Mouse (Mus musculus) heart, embryonic 16.5 days (tissue): ENCODE data around the gene H2-T22. TPM values are rescaled to one million over a fixed set of nuclear protein-coding genes. Genes with fewer than 3 reads are reported as not detected.
"Not testable (repeated sequence)": the region's sequence is repeated elsewhere in the genome, so short reads cannot be mapped to it uniquely, and the experiment has no call there.

Experiments
- ATAC-seq: fragments of 200-750 bp; cut with Nextera tagmentation; replicated peaks from 2 replicates; pipeline ENCODE4 v1.8.0; 2017; ENCODE audit warnings: moderate number of reproducible peaks; ENCODE audit not compliant: insufficient read depth, low FRiP score; ENCODE audit errors: extremely low read depth
- H3K27ac ChIP-seq: fragments of 300-500 bp; sonication (generic); 2 replicates; pipeline ENCODE4 v1.5.1; 2014; ENCODE audit warnings: mild to moderate bottlenecking, low read length, control low read depth, moderate library complexity
- H3K27me3 ChIP-seq: fragments of 300-500 bp; sonication (generic); 2 replicates; pipeline ENCODE4 v1.6.1; 2014; ENCODE audit warnings: low read length, mixed read lengths; ENCODE audit not compliant: control insufficient read depth, insufficient read depth
- H3K36me3 ChIP-seq: fragments of 300-500 bp; sonication (generic); 2 replicates; pipeline ENCODE4 v1.6.1; 2014; ENCODE audit not compliant: control insufficient read depth, insufficient read depth
- H3K4me1 ChIP-seq: fragments of 300-500 bp; sonication (generic); 2 replicates; pipeline ENCODE4 v1.6.1; 2014; ENCODE audit warnings: low read length, mixed read lengths; ENCODE audit not compliant: control insufficient read depth, insufficient read depth
- H3K4me2 ChIP-seq: fragments of 300-500 bp; sonication (generic); 2 replicates; pipeline ENCODE4 v1.6.1; 2014; ENCODE audit warnings: low read depth, mild to moderate bottlenecking, control low read depth, low read length
- H3K4me3 ChIP-seq: fragments of 300-500 bp; sonication (generic); 2 replicates; pipeline ENCODE4 v1.5.1; 2014; ENCODE audit warnings: mild to moderate bottlenecking, control low read depth, low read length
- H3K9ac ChIP-seq: fragments of 300-500 bp; sonication (generic); 2 replicates; pipeline ENCODE4 v1.6.1; 2014; ENCODE audit warnings: low read length, control low read depth
- H3K9me3 ChIP-seq: fragments of 300-500 bp; sonication (generic); replicated peaks from 2 replicates; pipeline ENCODE4 v1.6.1; 2016; ENCODE audit warnings: low read length; ENCODE audit not compliant: control insufficient read depth
- whole genome bisulfite sequencing: fragments of 180-500 bp; shearing (Covaris S2); extraction: QIAGEN DNeasy Blood & Tissue Kit; methylation state at CpG from one replicate; pipeline ENCODE4 v1.1.7; 2014; 5-methylcytosine and 5-hydroxymethylcytosine counted together
- polyA plus RNA-seq: library from polyadenylated mRNA; unstranded; fragments of >200 nt; fragmentation: Nextera tagmentation; extraction: Ambion mirVana; gene quantifications from 2 replicates; pipeline ENCODE4 v1.2.1, GENCODE M21; 2015

The H2-T22 gene
- polyA plus RNA-seq, 1 experiment from 2014 or later: 12.6 TPM

DNA sequence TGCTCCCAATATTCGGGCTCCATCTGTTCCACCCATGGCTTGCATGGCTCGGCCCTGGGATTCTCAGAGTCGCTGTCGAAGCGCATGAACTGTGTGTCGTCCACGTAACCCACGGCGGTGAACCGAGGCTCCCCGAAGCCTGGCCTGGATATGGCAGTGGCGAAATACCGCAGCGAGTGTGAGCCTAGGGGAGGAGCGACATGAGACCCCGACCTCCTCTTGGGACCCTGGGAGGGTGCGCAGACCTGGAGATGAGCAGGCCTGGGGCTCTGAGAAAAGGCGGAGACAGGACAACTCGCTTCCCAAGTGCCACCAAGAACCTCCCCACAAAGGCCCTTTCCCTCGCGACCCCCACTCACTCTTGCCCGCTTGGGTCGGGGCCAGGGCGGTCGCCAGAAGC, 15.4 kb upstream of the H2-T22 start:
- not testable (repeated sequence) for H3K27me3 ChIP-seq, H3K9me3 ChIP-seq, H3K27ac ChIP-seq, H3K36me3 ChIP-seq, H3K9ac ChIP-seq, H3K4me2 ChIP-seq, ATAC-seq, H3K4me1 ChIP-seq, H3K4me3 ChIP-seq
- 85% methylated on average over 23 of the region's 25 CpGs for WGBS

DNA sequence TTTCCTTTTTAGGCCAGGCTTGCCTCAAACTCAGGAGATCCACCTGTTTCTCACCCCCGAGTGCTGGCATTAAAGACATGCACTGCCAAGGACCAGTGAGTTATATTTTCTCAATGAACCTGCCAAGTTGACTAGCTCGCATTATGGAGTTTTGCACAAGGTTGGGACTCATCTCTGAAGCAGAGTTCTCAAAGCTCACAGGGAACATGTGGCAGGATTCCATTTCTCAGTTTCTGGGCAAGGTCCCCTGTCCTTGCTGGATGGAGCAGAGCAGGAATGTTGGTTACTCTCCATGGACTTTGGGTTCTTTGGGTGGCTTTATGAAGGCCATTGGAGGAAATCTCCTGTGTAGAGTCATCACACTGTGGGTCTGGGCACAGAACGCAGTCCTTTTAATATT, 739 bp upstream of the H2-T22 start:
- no peaks in the 10 kb centered on the region for H3K9me3 ChIP-seq
- peak overlapping the region; percentile 48; the same call in 1 of the 2 replicates for H3K27ac ChIP-seq
- H3K4me3 ChIP-seq: peak overlapping the region; percentile 60
- no peak for ATAC-seq
- no peaks in the 10 kb centered on the region for H3K36me3 ChIP-seq
- H3K4me1 ChIP-seq: peaks cover 4% of the 10 kb centered on the region
- WGBS: 79% methylated on average over 3 of the region's 3 CpGs
- H3K4me2 ChIP-seq: peak overlapping the region; percentile 80
- peak overlapping the region; percentile 70 for H3K9ac ChIP-seq
- H3K27me3 ChIP-seq: no peaks in the 10 kb centered on the region; the same call in 1 of the 2 replicates

DNA sequence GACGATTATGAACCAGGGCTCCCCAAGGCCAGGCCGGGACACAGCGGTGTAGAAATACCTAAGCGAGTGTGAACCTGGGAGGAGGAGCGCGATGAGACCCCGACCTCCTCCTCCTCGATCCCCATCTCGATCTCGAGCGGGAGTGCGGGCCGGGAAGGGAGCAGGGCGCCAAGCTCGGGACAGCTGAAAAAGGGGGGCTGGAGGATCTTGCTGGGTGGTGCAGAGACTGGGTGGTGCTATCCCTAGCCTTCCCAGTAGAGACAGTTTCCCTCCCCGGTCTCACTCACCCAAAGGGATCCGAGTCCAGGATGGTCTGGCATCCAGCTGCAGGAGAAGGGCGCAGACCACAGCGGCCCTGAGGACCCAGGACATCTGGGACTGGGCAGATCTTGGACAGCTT, 492 bp downstream of the H2-T22 start:
- Histone ChIP-seq H3K4me3 (peak overlapping the region; percentile 60), H3K4me2 (peak overlapping the region; percentile 80), H3K9ac (peak overlapping the region; percentile 70)
- H3K4me1 ChIP-seq, H3K36me3 ChIP-seq, H3K27ac ChIP-seq, H3K27me3 ChIP-seq, H3K9me3 ChIP-seq: not testable (repeated sequence)
- WGBS: 2% methylated on average over 19 of the region's 19 CpGs
- ATAC-seq: peak; percentile 69

DNA sequence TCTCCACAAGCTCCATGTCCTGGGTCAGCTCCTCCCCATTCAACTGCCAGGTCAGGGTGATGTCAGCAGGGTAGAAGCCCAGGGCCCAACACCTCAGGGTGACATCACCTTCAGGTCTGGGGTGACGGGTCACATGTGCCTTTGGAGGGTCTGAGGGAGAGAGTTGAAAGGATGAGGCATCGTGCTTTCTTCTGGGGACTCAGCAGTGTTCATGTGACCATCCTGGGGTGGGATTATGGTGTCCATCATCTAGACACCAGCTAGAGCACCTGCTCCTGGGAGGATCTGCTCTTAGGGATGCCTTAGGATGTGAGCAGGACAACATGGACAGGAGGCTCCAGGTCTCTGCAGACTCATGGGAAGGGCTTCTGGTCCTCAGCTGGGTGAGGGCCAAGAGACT, 1.9 kb downstream of the H2-T22 start:
- H3K27me3 ChIP-seq, H3K27ac ChIP-seq, H3K9ac ChIP-seq, H3K4me3 ChIP-seq, H3K9me3 ChIP-seq, H3K36me3 ChIP-seq, H3K4me1 ChIP-seq, H3K4me2 ChIP-seq, ATAC-seq: not testable (repeated sequence)
- WGBS: 79% methylated on average over 2 of the region's 2 CpGs

DNA sequence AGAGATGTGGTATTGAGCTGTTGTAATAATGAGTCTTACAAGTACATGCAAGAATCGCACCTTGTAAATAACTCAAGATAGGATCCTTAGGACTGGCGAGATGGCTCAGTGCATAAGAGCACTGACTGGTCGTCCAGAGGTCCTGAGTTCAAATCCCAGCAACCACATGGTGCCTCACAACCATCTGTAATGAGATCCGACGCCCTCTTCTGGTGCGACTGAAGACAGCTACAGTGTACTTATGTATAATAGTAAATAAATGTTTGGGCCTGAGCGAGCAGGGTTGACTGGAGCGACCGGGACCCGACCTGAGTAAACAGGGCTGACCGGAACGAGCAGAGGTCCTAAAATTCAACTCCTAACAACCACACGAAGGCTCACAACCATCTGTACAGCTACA, 6.4 kb downstream of the H2-T22 start:
- not testable (repeated sequence) for H3K4me2 ChIP-seq, H3K4me3 ChIP-seq, ATAC-seq, H3K9ac ChIP-seq, H3K9me3 ChIP-seq, H3K4me1 ChIP-seq, H3K27me3 ChIP-seq, H3K36me3 ChIP-seq, H3K27ac ChIP-seq
- WGBS: 84% methylated on average over 13 of the region's 13 CpGs

DNA sequence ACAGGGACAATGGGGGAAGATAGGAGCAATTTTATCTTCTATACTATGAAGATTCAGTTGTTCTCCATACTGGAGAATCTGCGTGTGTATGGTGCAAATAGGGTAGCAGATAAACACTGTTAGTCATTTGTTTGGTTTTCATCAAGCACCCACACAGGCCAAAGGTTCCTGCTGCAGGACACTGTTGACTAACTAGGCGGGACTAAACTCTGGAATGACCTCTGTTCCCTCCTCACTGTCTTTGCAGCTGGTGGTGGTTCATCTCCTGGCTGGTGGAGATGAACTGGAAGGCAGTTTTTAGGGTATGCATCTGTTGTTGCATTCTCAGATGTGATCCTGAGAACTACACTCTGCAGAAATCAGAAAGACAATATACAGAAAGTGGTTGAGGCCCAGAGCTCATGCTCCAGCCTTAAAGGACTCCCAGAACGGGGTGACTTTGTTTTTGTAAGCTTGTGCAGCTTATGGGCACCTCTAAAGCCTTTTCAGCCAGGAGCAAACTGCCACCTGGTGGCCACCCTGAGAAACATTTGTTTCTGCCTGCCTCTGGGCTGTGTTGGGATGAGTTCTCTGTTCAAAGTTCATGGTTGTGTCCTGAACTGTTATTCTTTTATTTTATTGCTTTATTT, 7.4 kb downstream of the H2-T22 start:
- H3K4me2 ChIP-seq, H3K27me3 ChIP-seq, H3K9ac ChIP-seq, H3K27ac ChIP-seq, H3K36me3 ChIP-seq, H3K9me3 ChIP-seq, H3K4me3 ChIP-seq, ATAC-seq, H3K4me1 ChIP-seq: not testable (repeated sequence)
- 41% methylated on average over 3 of the region's 3 CpGs for WGBS

DNA sequence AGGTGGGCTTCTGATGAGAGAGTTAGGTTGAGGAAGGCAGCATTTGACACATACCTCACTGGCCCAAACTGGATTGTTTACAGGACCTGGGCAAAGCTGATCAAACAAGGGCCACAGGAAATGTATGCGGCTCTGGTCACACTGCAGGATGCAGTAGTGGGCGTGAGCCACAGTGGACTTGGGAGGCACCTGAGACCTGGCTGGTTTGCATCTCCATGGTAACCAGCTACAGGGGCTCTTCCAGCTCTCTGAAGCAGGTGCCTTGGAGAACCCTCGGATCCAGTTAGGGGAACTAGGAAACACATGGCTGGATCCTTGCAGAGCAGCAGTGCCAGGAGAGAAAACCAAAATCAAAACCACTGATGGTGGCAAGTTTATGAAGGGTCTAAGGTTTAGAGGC, 8.0 kb downstream of the H2-T22 start:
- H3K27me3 ChIP-seq, H3K36me3 ChIP-seq, H3K27ac ChIP-seq, H3K4me3 ChIP-seq, H3K4me1 ChIP-seq, H3K4me2 ChIP-seq, H3K9me3 ChIP-seq, ATAC-seq, H3K9ac ChIP-seq: not testable (repeated sequence)
- 54% methylated on average over 3 of the region's 3 CpGs for WGBS

DNA sequence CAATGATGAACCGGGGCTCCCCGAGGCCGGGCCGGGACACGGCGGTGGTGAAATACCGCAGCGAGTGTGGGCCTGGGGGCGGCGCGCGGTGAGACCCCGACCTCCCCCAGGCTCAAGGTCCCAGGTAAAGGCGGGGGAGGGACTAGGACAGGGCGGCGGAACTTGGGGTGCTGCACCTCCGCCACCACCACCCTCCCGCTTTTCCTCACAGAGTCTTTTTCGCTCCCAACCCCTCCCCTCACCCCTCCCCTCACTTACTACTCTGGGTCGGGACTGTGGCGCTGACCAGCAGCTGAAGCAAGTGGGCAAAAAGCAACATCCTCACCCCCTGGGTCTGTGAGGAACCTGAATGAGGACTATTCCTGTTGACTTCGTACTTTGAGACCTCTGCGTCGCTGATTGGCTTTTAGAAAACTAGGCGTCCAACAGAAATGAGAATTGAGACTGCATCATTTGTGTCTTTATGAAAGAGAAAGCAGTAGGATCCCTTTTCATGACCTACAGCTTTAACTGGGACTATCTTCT, 10.1 kb downstream of the H2-T22 start, which contains the start of gene H2-T23:
TSS of gene H2-T23 (minus strand) at position 505 of the 525 bp plus-strand sequence.
- not testable (repeated sequence) for H3K4me1 ChIP-seq, H3K27ac ChIP-seq, H3K27me3 ChIP-seq, H3K9me3 ChIP-seq, H3K36me3 ChIP-seq
- peak within 1 kb of the TSS; percentile 61 for H3K4me3 ChIP-seq
- peak; percentile 56; the same call in 1 of the 2 replicates for ATAC-seq
- peak within 1 kb of the TSS; percentile 84 for H3K4me2 ChIP-seq
- peak within 1 kb of the TSS; percentile 69 for H3K9ac ChIP-seq
- under 1% methylated on average over 25 of the region's 25 CpGs for WGBS

DNA sequence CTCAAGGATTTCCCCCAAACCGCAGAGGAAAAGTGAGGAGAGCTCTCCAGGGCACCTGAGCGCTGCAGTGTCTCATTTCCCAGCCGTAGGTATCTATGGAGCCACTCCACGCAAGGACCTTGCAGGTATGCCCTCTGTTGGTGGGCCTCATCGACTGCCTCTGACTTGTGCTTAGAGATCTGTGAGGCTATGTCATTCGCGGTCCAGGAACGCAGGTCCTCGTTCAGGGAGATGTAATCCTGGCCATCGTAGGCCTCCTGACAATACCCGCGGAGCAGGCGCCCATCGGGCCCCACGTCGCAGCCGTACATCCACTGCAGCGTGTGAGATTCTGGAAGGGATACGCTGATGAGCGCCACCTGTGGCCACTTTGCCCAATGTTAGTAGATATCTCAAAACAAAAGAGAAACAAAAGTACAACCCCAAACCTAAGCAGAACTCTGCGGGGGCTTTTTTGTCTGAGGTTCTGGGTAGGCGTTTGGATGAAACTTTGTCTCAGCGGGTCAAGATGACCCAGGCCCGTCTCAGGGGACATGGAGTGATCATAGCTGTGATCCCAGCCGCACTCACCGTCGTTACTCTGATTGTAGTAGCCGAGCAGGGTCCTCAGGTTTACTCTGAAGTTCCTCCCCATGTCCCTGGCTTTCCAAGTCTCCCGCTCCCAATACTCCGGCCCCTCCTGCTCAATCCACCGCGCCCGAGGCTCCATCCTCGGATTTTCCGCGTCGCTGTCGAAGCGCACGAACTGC, 10.8 kb downstream of the H2-T22 start:
- H3K9me3 ChIP-seq, H3K27ac ChIP-seq, H3K36me3 ChIP-seq, H3K27me3 ChIP-seq, H3K4me1 ChIP-seq: not testable (repeated sequence)
- Histone ChIP-seq H3K9ac (peak overlapping the region; percentile 69), H3K4me3 (peak overlapping the region; percentile 61), H3K4me2 (peak overlapping the region; percentile 84)
- 4% methylated on average over 40 of the region's 40 CpGs for whole genome bisulfite sequencing
- peak; percentile 63 for ATAC-seq
